Mouse (Mus musculus): ENCODE data around the gene Olfr652. TPM values are rescaled to one million over a fixed set of nuclear protein-coding genes. Genes with fewer than 3 reads are reported as not detected.

The Olfr652 gene
- polyA plus RNA-seq, 1 experiment from 2014 or later, result not detected

Other genes starting within 250 kb of the Olfr652 start
- 5.3 and 5.8 TPM in 2 replicates for gene Trim12a, start 245.4 kb upstream of the Olfr652 start, polyA plus RNA-seq (2016; fragmentation: Nextera tagmentation; extraction: Ambion mirVana)
- 0.22 TPM in 1 of 2 replicates, not detected in the other for gene Trim34b, start 231.4 kb upstream of the Olfr652 start, polyA plus RNA-seq (2016; fragmentation: Nextera tagmentation; extraction: Ambion mirVana)
- 2.0 and 2.3 TPM in 2 replicates for gene Trim12c, start 207.5 kb upstream of the Olfr652 start, polyA plus RNA-seq (2016; fragmentation: Nextera tagmentation; extraction: Ambion mirVana)
- gene Trim30b, start 191.0 kb upstream of the Olfr652 start, polyA plus RNA-seq (2016; fragmentation: Nextera tagmentation; extraction: Ambion mirVana), result not detected in 2 replicates
- gene Trim30c, start 160.1 kb upstream of the Olfr652 start, polyA plus RNA-seq (2016; fragmentation: Nextera tagmentation; extraction: Ambion mirVana), result 0.18 TPM in 1 of 2 replicates, not detected in the other
- 0.72 and 1.3 TPM in 2 replicates for gene Trim30a, start 95.7 kb upstream of the Olfr652 start, polyA plus RNA-seq (2016; fragmentation: Nextera tagmentation; extraction: Ambion mirVana)
- 0.15 and 0.27 TPM in 2 replicates for gene Trim30d, start 53.1 kb upstream of the Olfr652 start, polyA plus RNA-seq (2016; fragmentation: Nextera tagmentation; extraction: Ambion mirVana)
- gene Olfr651, start 10.8 kb upstream of the Olfr652 start, polyA plus RNA-seq (2016; fragmentation: Nextera tagmentation; extraction: Ambion mirVana), result not detected in 2 replicates
- gene Olfr653, start 16.4 kb downstream of the Olfr652 start, polyA plus RNA-seq (2016; fragmentation: Nextera tagmentation; extraction: Ambion mirVana), result not detected in 2 replicates
- gene Olfr654, start 26.1 kb downstream of the Olfr652 start, polyA plus RNA-seq (2016; fragmentation: Nextera tagmentation; extraction: Ambion mirVana), result not detected in 2 replicates
- not detected in 2 replicates for gene Olfr655, start 40.9 kb downstream of the Olfr652 start, polyA plus RNA-seq (2016; fragmentation: Nextera tagmentation; extraction: Ambion mirVana)
- gene Olfr656, start 53.1 kb downstream of the Olfr652 start, polyA plus RNA-seq (2016; fragmentation: Nextera tagmentation; extraction: Ambion mirVana), result not detected in 2 replicates
- not detected in 2 replicates for gene Olfr657, start 63.9 kb downstream of the Olfr652 start, polyA plus RNA-seq (2016; fragmentation: Nextera tagmentation; extraction: Ambion mirVana)
- gene Olfr658, start 86.4 kb downstream of the Olfr652 start, polyA plus RNA-seq (2016; fragmentation: Nextera tagmentation; extraction: Ambion mirVana), result not detected in 2 replicates
- not detected in 2 replicates for gene Olfr659, start 105.9 kb downstream of the Olfr652 start, polyA plus RNA-seq (2016; fragmentation: Nextera tagmentation; extraction: Ambion mirVana)
- not detected in 2 replicates for gene Olfr661, start 125.6 kb downstream of the Olfr652 start, polyA plus RNA-seq (2016; fragmentation: Nextera tagmentation; extraction: Ambion mirVana)
- not detected in 2 replicates for gene Usp17le, start 216.6 kb downstream of the Olfr652 start, polyA plus RNA-seq (2016; fragmentation: Nextera tagmentation; extraction: Ambion mirVana)

Data from embryonic facial prominence, embryonic 12.5 days (tissue).